Comparison of ENCODE assay signal across 13 mouse cellular contexts in the genomic region with DNA sequence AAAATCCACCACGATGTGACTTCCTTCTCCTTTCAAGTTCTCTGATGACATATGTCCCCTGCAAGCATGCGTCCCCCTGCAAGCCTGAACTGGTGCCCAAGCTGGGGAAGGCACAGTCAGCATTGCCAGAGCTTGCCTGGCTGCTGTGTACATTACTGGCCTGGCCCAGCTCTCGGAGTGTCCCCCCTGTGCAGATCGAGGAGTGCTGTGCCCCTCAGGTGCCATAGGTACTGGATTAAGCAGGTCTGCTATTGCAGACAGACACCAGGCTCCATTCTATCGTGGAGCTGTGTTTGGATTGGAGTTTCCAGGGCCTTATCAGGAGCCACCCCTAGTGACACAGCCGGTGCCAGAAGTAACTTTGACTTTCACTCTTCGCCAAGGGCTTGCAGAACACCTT.
A peak's percentile ranks its signal among the peaks of the same experiment; 100 is the strongest.
DNase-seq lines count a peak whose midpoint lies in the region; ATAC-seq and TF ChIP-seq lines count a peak whose summit lies in the region.
"Had no signal": no experiment of that assay in that cellular context is flagged by ENCODE, and none has a peak within 500 bp of the region (broad histone marks: within the 10 kb centered on the region; RNA-seq: fewer than 3 reads in every experiment).

No protein-coding gene starts in this region.

- no peak overlapping the region for H3K9ac ChIP-seq in midbrain, embryonic 13.5 days (replicated peaks)
- no peak overlapping the region for H3K9ac ChIP-seq in midbrain, embryonic 15.5 days
- H3K9ac ChIP-seq in heart, embryonic 16.5 days (ENCODE audit: low read length), result peak overlapping the region; percentile 75
- no peak overlapping the region for H3K9ac ChIP-seq in stomach, postnatal 0 days (ENCODE audit: low read length)
- H3K9ac ChIP-seq in liver, embryonic 11.5 days (ENCODE audit: low read depth, low read length), result no peak overlapping the region
- H3K9ac ChIP-seq: liver, embryonic 12.5 days had no signal

- TF ChIP-seq CTCF in stomach, postnatal 0 days (IDR thresholded peaks at IDR 0.05; ENCODE audit: low read depth), result no peak

- no peak overlapping the region for H3K4me3 ChIP-seq in midbrain, embryonic 13.5 days (replicated peaks)
- no peak overlapping the region for H3K4me3 ChIP-seq in midbrain, embryonic 15.5 days
- peak overlapping the region; percentile 63 for H3K4me3 ChIP-seq in heart, embryonic 16.5 days (ENCODE audit: low read length)
- H3K4me3 ChIP-seq in stomach, postnatal 0 days (ENCODE audit: low read depth, low read length), result peak overlapping the region; percentile 10; the same call in 1 of the 2 replicates
- H3K4me3 ChIP-seq in liver, embryonic 11.5 days (ENCODE audit: low read depth, low read length), result no peak overlapping the region
- H3K4me3 ChIP-seq: erythroblast, embryonic 14.5 days; liver, embryonic 12.5 days had no signal

- no peak overlapping the region for H3K4me2 ChIP-seq in midbrain, embryonic 13.5 days (replicated peaks)
- H3K4me2 ChIP-seq in midbrain, embryonic 15.5 days, result no peak overlapping the region
- H3K4me2 ChIP-seq in heart, embryonic 16.5 days (ENCODE audit: low read depth, low read length), result peak overlapping the region; percentile 68
- peak overlapping the region; percentile 23 for H3K4me2 ChIP-seq in stomach, postnatal 0 days (replicated peaks; ENCODE audit: low read depth)
- H3K4me2 ChIP-seq in liver, embryonic 11.5 days, result no peak overlapping the region
- H3K4me2 ChIP-seq: liver, embryonic 12.5 days had no signal

- TF ChIP-seq EP300 in stomach, postnatal 0 days (optimal IDR thresholded peaks at IDR 0.05), result no peak

- H3K9me3 ChIP-seq in midbrain, embryonic 13.5 days, result no peaks in the 10 kb centered on the region
- no peaks in the 10 kb centered on the region for H3K9me3 ChIP-seq in midbrain, embryonic 15.5 days
- no peaks in the 10 kb centered on the region; the same call in 1 of the 2 replicates for H3K9me3 ChIP-seq in heart, embryonic 16.5 days (replicated peaks; ENCODE audit: control insufficient read depth, low read length)
- no peaks in the 10 kb centered on the region for H3K9me3 ChIP-seq in stomach, postnatal 0 days (ENCODE audit: control insufficient read depth, low read length)
- no peaks in the 10 kb centered on the region for H3K9me3 ChIP-seq in liver, embryonic 11.5 days (ENCODE audit: control insufficient read depth, low read length)
- H3K9me3 ChIP-seq: liver, embryonic 12.5 days had no signal

- 79% methylated on average over 7 of the region's 7 CpGs for WGBS in midbrain, embryonic 13.5 days
- WGBS in midbrain, embryonic 15.5 days, result 73% methylated on average over 7 of the region's 7 CpGs
- WGBS in heart, embryonic 16.5 days, result 17% methylated on average over 7 of the region's 7 CpGs
- 43% methylated on average over 7 of the region's 7 CpGs for WGBS in stomach, postnatal 0 days
- WGBS in liver, embryonic 11.5 days, result 44% methylated on average over 7 of the region's 7 CpGs

- H3K27me3 ChIP-seq in midbrain, embryonic 13.5 days, result no peaks in the 10 kb centered on the region
- H3K27me3 ChIP-seq in midbrain, embryonic 15.5 days (replicated peaks), result no peaks in the 10 kb centered on the region
- H3K27me3 ChIP-seq in heart, embryonic 16.5 days (ENCODE audit: control insufficient read depth, insufficient read depth, low read length), result no peaks in the 10 kb centered on the region
- no peaks in the 10 kb centered on the region for H3K27me3 ChIP-seq in stomach, postnatal 0 days (ENCODE audit: control insufficient read depth, insufficient read depth, low read length)
- H3K27me3 ChIP-seq in liver, embryonic 11.5 days (replicated peaks; ENCODE audit: control insufficient read depth, insufficient read depth, low read length), result no peaks in the 10 kb centered on the region
- H3K27me3 ChIP-seq: CH12.LX; liver, embryonic 12.5 days had no signal

- DNase-seq in kidney, postnatal 14 days, result peak; percentile 56
- peak; percentile 39 for DNase-seq in stomach, postnatal 0 days (ENCODE audit: low spot score)
- no peak for DNase-seq in cerebellum, postnatal 36 days
- DNase-seq in liver, embryonic 11.5 days (ENCODE audit: low spot score), result no peak
- DNase-seq in adipocyte (ENCODE audit: low spot score), result no peak
- DNase-seq: cerebellum, adult 2 months; gastrocnemius, postnatal 10 days had no signal

- H3K27ac ChIP-seq in midbrain, embryonic 13.5 days, result 0 out of 2 replicates have a peak overlapping the region, but pooled peaks have one; percentile 25
- H3K27ac ChIP-seq in midbrain, embryonic 15.5 days, result no peak overlapping the region
- H3K27ac ChIP-seq in heart, embryonic 16.5 days (ENCODE audit: low read length), result peak overlapping the region; percentile 97
- H3K27ac ChIP-seq in stomach, postnatal 0 days (replicated peaks), result no peak overlapping the region
- H3K27ac ChIP-seq in liver, embryonic 11.5 days (ENCODE audit: low read depth, low read length), result no peak overlapping the region
- H3K27ac ChIP-seq: liver, embryonic 12.5 days had no signal

- H3K4me1 ChIP-seq in midbrain, embryonic 13.5 days (replicated peaks), result peaks cover 16% of the 10 kb centered on the region
- no peaks in the 10 kb centered on the region for H3K4me1 ChIP-seq in midbrain, embryonic 15.5 days
- peaks cover 5% of the 10 kb centered on the region; the same call in 1 of the 2 replicates for H3K4me1 ChIP-seq in heart, embryonic 16.5 days (ENCODE audit: control insufficient read depth, insufficient read depth, low read length)
- H3K4me1 ChIP-seq in stomach, postnatal 0 days (replicated peaks; ENCODE audit: control insufficient read depth, insufficient read depth), result no peaks in the 10 kb centered on the region
- H3K4me1 ChIP-seq in liver, embryonic 11.5 days (replicated peaks; ENCODE audit: control insufficient read depth, insufficient read depth, low read length), result no peaks in the 10 kb centered on the region

- ATAC-seq in midbrain, embryonic 13.5 days, result no peak
- no peak for ATAC-seq in midbrain, embryonic 15.5 days (replicated peaks)
- ATAC-seq in heart, embryonic 16.5 days (replicated peaks; ENCODE audit: extremely low read depth, insufficient read depth, low FRiP score), result peak; percentile 91
- peak; percentile 47; the same call in 1 of the 2 replicates for ATAC-seq in stomach, postnatal 0 days (ENCODE audit: low FRiP score, low TSS enrichment)
- no peak for ATAC-seq in liver, embryonic 11.5 days (replicated peaks; ENCODE audit: low FRiP score)
- ATAC-seq: liver, embryonic 12.5 days had no signal

- no peaks in the 10 kb centered on the region for H3K36me3 ChIP-seq in midbrain, embryonic 13.5 days
- no peaks in the 10 kb centered on the region for H3K36me3 ChIP-seq in midbrain, embryonic 15.5 days (replicated peaks)
- H3K36me3 ChIP-seq in heart, embryonic 16.5 days (ENCODE audit: control insufficient read depth, insufficient read depth), result peaks cover 2% of the 10 kb centered on the region; the same call in 1 of the 2 replicates
- H3K36me3 ChIP-seq in stomach, postnatal 0 days (ENCODE audit: control insufficient read depth, insufficient read depth, low read length), result no peaks in the 10 kb centered on the region
- no peaks in the 10 kb centered on the region for H3K36me3 ChIP-seq in liver, embryonic 11.5 days (ENCODE audit: control insufficient read depth, insufficient read depth, low read length)
- H3K36me3 ChIP-seq: liver, embryonic 12.5 days had no signal

Comparison
In these comparisons a context has a peak if more than half of its experiments do, and no peak if none do; other contexts are left out.
1. H3K27ac ChIP-seq: peak in midbrain, embryonic 13.5 days (single experiment) and heart, embryonic 16.5 days (single experiment); none in midbrain, embryonic 15.5 days (single experiment), stomach, postnatal 0 days (single experiment) and liver, embryonic 11.5 days (single experiment).
2. ATAC-seq: peak in heart, embryonic 16.5 days (single experiment) and stomach, postnatal 0 days (single experiment); none in midbrain, embryonic 13.5 days (single experiment), midbrain, embryonic 15.5 days (single experiment) and liver, embryonic 11.5 days (single experiment).
3. H3K4me2 ChIP-seq: peak in heart, embryonic 16.5 days (single experiment) and stomach, postnatal 0 days (single experiment); none in midbrain, embryonic 13.5 days (single experiment), midbrain, embryonic 15.5 days (single experiment) and liver, embryonic 11.5 days (single experiment).
4. H3K4me3 ChIP-seq: peak in heart, embryonic 16.5 days (single experiment) and stomach, postnatal 0 days (single experiment); none in midbrain, embryonic 13.5 days (single experiment), midbrain, embryonic 15.5 days (single experiment) and liver, embryonic 11.5 days (single experiment).
5. DNase-seq: peak in kidney, postnatal 14 days (single experiment) and stomach, postnatal 0 days (single experiment); none in cerebellum, postnatal 36 days (0 of 2), liver, embryonic 11.5 days (single experiment) and adipocyte (single experiment).